Mouse (Mus musculus) cerebellum, postnatal 36 days (tissue): ENCODE measurements around the gene Cds2.
A peak's percentile ranks its signal among the peaks of the same experiment; 100 is the strongest.
"Not testable (repeated sequence)": the region's sequence is repeated elsewhere in the genome, so short reads cannot be mapped to it uniquely, and the experiment has no call there.

Source experiments
- DNase-seq, 2 experiments: peaks; one replicate each; pipeline ENCODE4 v3.0.0; 2021 to 2022; ENCODE audit warnings: mixed read lengths in 2 of 2

The Cds2 gene

GRCm38 (mm10) chr2:132293694-132294450 is 30.9 kb downstream of the Cds2 start:
- DNase-seq, result no peak

DNA sequence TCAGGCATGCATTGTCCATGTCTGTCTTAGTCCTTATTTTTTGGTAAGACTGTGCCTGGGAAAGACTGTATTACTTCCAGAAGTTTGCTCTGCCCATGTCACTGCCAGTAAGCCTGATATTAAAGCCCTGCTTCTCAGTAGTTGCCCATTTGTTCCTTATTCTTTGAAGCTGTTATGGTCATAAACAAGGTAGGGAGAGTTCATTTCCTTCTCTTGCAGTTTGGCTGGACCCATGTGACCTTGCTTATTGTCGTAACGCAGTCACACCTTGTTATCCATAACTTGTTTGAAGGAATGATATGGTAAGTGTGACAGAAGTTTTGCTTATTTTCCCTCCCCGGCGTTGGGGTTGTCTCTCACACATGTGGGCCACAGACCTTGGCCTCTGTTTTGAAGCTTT is 35.3 kb downstream of the Cds2 start:
- DNase-seq, result no peak

DNA sequence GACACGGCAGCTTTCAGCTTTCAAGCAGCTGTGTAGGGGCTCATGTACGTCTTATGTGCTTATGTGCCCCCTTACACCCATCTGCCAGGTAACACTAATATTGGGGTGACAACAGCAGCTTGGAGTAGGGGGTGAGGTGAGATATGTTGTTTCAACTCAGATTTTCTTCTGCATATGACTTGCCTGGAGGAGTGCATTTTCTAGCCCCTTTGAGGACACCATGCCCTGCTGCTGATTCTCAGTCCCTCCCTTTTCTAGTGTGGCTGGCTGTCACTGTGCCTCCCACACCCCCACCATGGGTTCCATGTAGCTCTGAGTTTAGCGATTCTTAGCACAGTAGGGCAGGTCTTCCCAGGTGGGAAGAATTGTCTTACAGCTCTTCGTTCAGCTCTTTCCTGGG is 38.5 kb downstream of the Cds2 start:
- no peak for DNase-seq

- DNase-seq, result no peak
Observed at GRCm38 (mm10) chr2:132305165-132305564, 42.2 kb downstream of the Cds2 start.

GRCm38 (mm10) chr2:132305988-132306387 is 43.0 kb downstream of the Cds2 start:
- DNase-seq, result no peak

DNA sequence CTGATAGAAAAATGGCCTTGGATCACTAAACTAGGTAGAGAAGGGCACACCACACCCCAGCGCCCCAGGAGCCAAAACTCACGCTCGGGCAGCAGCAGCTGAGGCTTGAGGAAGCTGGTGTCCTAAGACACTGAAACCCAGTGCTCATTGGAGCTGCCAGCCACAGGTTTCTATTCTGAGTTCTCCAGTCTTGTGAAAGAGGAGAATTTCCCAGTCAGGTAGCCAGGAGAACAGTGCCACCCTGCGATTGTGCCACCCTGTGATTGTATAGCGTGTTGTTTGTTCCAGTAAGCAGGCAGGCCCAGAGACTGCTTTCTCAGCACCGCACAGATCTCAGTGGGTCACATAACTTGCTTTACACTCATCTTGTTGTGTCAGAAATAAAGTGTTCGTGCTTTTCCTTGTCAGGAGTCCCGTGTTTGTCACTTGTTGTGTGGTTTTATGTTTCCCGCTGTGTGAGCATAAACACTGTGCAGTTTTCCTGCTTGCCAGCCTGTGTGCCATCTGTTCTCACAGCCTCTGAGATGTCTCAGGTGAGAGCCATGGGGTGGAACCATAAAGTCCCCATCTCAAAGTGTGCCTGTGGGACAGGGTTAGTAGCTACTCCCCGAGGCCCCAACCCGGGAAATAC is 44.4 kb downstream of the Cds2 start:
- peak; percentile 64 to 76 for DNase-seq

- no peak for DNase-seq
Observed at GRCm38 (mm10) chr2:132308829-132309228, 45.9 kb downstream of the Cds2 start.

GRCm38 (mm10) chr2:132309398-132309930 is 46.5 kb downstream of the Cds2 start:
- DNase-seq, result no peak

DNA sequence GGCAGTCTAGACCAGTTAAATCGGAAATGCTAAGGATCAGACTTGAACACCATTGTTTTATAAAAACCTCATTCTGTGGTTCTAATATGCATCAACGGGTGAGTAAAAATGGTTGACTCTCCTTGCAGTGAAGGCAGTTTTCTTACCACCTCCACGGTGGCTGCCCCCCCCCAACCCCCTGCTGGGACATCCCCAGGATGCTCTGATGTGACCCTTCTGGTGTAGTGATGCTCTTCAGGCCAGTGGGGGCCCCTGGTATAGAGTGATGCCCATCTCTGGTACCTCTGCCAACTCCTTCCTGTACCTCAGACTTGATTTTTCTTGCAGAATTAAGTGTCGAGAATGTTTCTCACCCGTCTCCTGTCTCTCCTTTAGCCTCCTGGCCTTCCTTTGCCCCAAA is 49.7 kb downstream of the Cds2 start:
- peak in 1 of 2 experiments; percentile 7 for DNase-seq

- no peak for DNase-seq
Observed at GRCm38 (mm10) chr2:132313568-132313967, 50.6 kb downstream of the Cds2 start.

DNA sequence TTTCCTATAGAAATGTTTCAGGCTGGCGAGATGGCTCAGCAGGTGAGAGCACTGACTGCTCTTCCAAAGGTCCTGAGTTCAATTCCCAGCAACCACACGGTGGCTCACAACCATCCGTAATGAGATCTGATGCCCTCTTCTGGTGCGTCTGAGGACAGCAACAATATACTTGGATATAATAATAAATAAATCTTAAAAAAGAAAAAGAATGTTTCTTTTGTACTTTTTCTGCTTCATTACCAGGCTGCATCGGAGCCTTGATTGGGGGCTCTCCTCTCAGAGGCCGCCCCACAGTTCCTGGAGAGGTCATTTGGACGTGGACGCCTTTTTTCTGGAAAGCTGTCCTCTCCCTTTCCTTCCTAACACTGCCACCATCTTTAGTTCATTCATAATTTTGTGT is 51.1 kb downstream of the Cds2 start:
- DNase-seq, result not testable (repeated sequence)

DNA sequence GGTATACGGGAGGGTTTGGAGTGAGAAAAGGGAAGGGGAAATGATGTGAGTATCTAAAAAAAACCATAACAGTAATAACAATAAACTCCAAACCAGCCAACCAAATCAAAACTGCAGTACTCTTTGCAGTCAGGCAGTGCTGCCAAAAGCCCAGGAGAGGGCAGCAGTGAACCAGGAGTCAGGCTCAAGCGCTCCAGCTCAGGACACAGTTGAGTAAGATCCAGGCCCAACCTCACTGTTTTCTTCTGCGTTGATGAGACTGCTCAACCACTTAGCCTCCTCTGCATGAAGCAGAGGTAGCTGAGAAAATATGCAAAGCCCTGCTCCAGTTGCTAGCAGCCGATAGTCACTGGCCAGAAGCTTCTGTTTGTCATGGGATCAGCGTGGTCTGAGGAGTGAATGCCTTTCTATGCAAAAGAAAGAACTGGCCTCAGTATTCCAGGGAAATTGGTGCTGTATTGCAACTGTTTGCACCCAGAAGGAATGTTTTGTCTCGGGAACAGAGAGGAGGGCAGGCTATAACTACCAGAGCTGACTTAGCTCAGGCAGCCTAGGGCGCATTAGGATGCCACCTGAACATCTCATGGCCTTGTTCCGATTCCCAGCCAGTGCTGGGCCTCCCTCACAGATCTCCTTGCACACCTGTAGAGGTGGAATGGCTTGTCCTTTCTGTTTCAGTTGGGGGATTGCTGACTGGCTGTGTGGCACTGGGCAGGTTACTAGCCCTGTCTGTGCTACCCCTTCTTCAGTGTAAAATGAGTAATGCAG is 53.3 kb downstream of the Cds2 start:
- peak; percentile 70 to 76 for DNase-seq

DNA sequence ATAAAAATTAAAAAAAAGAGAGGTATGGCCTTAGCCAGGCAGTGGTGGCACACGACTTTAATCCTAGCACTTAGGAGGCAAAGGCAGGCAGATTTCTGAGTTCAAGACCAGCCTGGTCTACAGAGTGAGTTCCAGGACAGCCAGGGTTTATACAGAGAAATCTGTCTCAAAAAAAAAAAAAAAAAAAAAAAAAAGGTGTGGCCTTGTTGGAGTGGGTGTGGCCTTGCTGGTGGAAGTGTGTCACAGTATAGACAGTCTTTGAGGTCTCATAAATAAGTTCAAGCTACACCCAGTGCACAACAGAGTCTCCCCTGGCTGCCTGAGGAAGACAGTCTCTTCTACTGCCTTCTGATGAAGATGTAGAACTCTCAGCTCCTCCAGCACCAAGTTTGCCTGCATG is 54.2 kb downstream of the Cds2 start:
- DNase-seq, result no peak

DNA sequence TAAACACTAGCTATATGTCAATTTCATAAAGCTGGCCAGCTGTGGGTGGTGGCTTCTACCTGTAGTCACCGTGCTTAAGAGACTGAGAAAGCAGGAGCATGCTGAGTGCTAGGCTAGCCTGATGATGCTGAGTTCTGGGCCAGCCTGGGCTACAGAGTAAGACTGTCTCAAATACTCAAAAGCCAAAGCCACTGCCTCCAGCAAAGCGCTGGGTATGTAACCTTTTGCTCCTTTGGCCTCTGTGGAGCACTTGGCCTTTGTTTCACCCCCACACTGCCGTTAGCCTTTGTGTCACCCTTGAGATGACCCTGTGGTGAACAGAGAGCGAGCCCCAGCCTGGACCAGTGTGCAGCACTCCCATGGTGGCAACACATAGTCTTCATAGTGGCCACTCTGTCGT is 57.6 kb downstream of the Cds2 start:
- DNase-seq, result no peak

DNA sequence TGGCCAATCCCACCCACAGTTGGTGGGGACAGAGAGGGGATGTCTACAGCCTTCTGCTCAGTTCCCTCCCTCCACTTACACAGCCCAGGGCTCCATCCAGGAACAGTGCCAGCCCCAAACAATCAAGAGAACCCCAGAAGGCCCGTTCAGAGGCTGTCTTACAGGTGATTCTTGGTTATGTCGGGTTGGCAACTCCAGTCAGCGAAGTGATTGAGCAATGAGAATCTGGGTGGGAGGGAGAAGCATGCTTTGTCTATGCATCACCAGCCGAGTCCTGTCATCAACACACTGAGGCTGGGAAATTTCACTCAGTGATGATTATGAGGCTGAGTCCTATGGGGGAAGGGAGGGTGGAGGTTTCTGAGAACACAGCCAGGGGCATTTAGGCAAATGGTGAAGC is 60.6 kb downstream of the Cds2 start:
- DNase-seq, result no peak

- no peak for DNase-seq
Observed at GRCm38 (mm10) chr2:132337202-132337601, 74.3 kb downstream of the Cds2 start.

DNA sequence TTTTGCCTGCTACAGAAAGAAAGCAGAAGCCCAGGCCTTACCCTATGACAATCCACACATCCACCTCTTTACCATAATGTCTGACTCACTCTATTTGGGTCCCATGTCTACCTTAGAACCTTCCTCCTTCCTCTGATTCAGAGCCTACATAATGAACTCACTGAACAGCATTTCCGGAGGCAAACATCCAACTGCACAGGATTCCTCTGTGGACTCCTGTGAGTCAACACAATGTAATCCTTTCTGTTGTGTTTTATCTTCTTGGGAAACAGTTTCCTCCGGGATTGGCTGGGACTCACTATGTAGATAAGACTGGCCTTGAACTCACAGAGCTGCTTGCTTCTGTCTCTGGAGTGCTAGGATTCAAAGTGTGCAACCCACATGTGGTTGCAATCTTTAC is 77.4 kb downstream of the Cds2 start:
- DNase-seq, result no peak

DNA sequence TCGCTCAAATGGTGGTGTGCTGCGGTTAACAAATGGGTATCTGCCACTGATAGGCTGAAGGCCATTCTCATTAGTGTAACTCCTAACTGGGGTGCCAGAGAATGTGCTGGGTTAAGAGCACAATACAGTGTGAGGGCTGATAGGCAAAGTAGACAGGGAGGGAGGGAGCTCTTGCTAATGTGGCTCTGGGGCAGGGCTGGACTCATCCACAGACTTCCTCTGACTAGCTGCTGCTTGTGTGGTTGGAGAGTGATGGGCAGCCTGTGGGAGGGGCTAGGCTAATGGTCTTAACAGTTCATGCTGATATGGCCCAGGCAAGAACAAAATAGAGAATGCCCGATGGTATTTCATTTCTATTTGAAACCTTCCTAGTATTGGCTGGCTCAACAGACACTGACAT is 78.3 kb downstream of the Cds2 start:
- no peak for DNase-seq

GRCm38 (mm10) chr2:132343846-132344245 is 80.9 kb downstream of the Cds2 start:
- DNase-seq, result peak in 1 of 2 experiments; percentile 3
